In genomic region chr2:156295601-156296063, GRCm38 (mm10) we compare ENCODE assay signal across 15 mouse cellular contexts. TPM values are rescaled to one million over a fixed set of nuclear protein-coding genes. Genes with fewer than 3 reads are reported as not detected.
DNase-seq lines count a peak whose midpoint lies in the region; ATAC-seq and TF ChIP-seq lines count a peak whose summit lies in the region.
"Had no signal": no experiment of that assay in that cellular context is flagged by ENCODE, and none has a peak within 500 bp of the region (broad histone marks: within the 10 kb centered on the region; RNA-seq: fewer than 3 reads in every experiment).

No protein-coding gene starts in this region.

- no peak overlapping the region for H3K9ac ChIP-seq in hindbrain, embryonic 13.5 days
- H3K9ac ChIP-seq: forebrain, embryonic 15.5 days; heart, embryonic 12.5 days; liver, embryonic 15.5 days had no signal

- H3K4me3 ChIP-seq in kidney, adult 2 months (ENCODE audit: insufficient read depth, low read depth, low read length) = no peak overlapping the region
- no peak overlapping the region for H3K4me3 ChIP-seq in macrophage (ENCODE audit: inconsistent target)
- no peak overlapping the region for H3K4me3 ChIP-seq in hindbrain, embryonic 13.5 days
- H3K4me3 ChIP-seq: forebrain, embryonic 15.5 days; heart, embryonic 12.5 days; hindbrain, embryonic 10.5 days; liver, embryonic 15.5 days had no signal

- H3K9me3 ChIP-seq in hindbrain, embryonic 13.5 days = no peaks in the 10 kb centered on the region
- H3K9me3 ChIP-seq: forebrain, embryonic 15.5 days; heart, embryonic 12.5 days; hindbrain, embryonic 10.5 days; liver, embryonic 15.5 days; megakaryocyte, embryonic 14.5 days had no signal

- H3K27me3 ChIP-seq in kidney, adult 2 months (replicated peaks; ENCODE audit: control insufficient read depth, insufficient read depth, low read length) = no peaks in the 10 kb centered on the region
- H3K27me3 ChIP-seq in hindbrain, embryonic 13.5 days = no peaks in the 10 kb centered on the region
- H3K27me3 ChIP-seq: forebrain, embryonic 15.5 days; heart, embryonic 12.5 days; liver, embryonic 15.5 days; megakaryocyte, embryonic 14.5 days had no signal

- H3K79me2 ChIP-seq in macrophage (ENCODE audit: inconsistent target) = no peaks in the 10 kb centered on the region; the same call in 1 of the 2 replicates

- H3K36me3 ChIP-seq in kidney, adult 2 months (ENCODE audit: control insufficient read depth, insufficient read depth, low read length) = no peaks in the 10 kb centered on the region; the same call in 1 of the 2 replicates
- peaks cover 49% of the 10 kb centered on the region for H3K36me3 ChIP-seq in macrophage (ENCODE audit: inconsistent target)
- peaks cover 71% of the 10 kb centered on the region for H3K36me3 ChIP-seq in hindbrain, embryonic 13.5 days

- no peak overlapping the region for H3K4me2 ChIP-seq in hindbrain, embryonic 13.5 days
- H3K4me2 ChIP-seq: forebrain, embryonic 15.5 days; heart, embryonic 12.5 days; liver, embryonic 15.5 days had no signal

- H3K27ac ChIP-seq in kidney, adult 2 months (ENCODE audit: insufficient read depth, low read depth, low read length) = peak overlapping the region; percentile 94
- H3K27ac ChIP-seq in macrophage = peak overlapping the region; percentile 78
- no peak overlapping the region for H3K27ac ChIP-seq in hindbrain, embryonic 13.5 days
- H3K27ac ChIP-seq: forebrain, embryonic 15.5 days; hindbrain, embryonic 10.5 days; liver, embryonic 15.5 days had no signal

- ATAC-seq in hindbrain, embryonic 13.5 days (ENCODE audit: low FRiP score) = no peak
- ATAC-seq: forebrain, embryonic 15.5 days had no signal

- TF ChIP-seq CTCF in kidney, adult 2 months (conservative IDR thresholded peaks at IDR 0.05; ENCODE audit: insufficient read depth, insufficient read length, low read depth, low read length) = no peak

- 46% methylated on average over 2 of the region's 2 CpGs for WGBS in kidney, adult 2 months
- whole genome bisulfite sequencing in macrophage (ENCODE audit: missing documents) = 0% methylated on average over 2 of the region's 2 CpGs
- 98% methylated on average over 2 of the region's 2 CpGs for WGBS in hindbrain, embryonic 13.5 days

- no peak for TF ChIP-seq POLR2A in kidney, adult 2 months (IDR thresholded peaks at IDR 0.05; ENCODE audit: low read depth, low read length)

- DNase-seq in urinary bladder, postnatal 14 days (ENCODE audit: low spot score) = peak; percentile 26
- DNase-seq in urinary bladder, postnatal 36 days (ENCODE audit: low spot score in 2 of 2) = no peak
- peak; percentile 91 for DNase-seq in kidney, adult 2 months
- DNase-seq in ovary, postnatal 36 days (ENCODE audit: low spot score) = no peak
- no peak for DNase-seq in layer of hippocampus, postnatal 36 days
- DNase-seq: adrenal gland, postnatal 14 days; gastrocnemius, postnatal 10 days; thymus, postnatal 14 days had no signal

- H3K4me1 ChIP-seq in kidney, adult 2 months (ENCODE audit: control insufficient read depth, insufficient read depth, low read length) = peaks cover 26% of the 10 kb centered on the region
- H3K4me1 ChIP-seq in hindbrain, embryonic 13.5 days (replicated peaks) = no peaks in the 10 kb centered on the region; the same call in 1 of the 2 replicates
- H3K4me1 ChIP-seq: forebrain, embryonic 15.5 days; hindbrain, embryonic 10.5 days had no signal

RNA-seq across cellular contexts. Expression of gene Cnbd2, which starts 16.5 kb away (rescaled TPM):
- polyA plus RNA-seq in kidney, adult 2 months (2012; rRNA removed) = 2.5 and 2.8 TPM in 2 replicates
- 10 to 100 TPM; 11.1 to 60.9 (median 36.5) TPM for total RNA-seq in macrophage (2018; cell fraction: chromatin; rRNA removed)
- 1 to 10 TPM; 1.3 to 7.9 (median 4.4) TPM for total RNA-seq in macrophage (2018; cell fraction: cytosol; rRNA removed)
- total RNA-seq in macrophage (2018; cell fraction: nucleus; rRNA removed) = 10 to 100 TPM; 12.0 to 43.6 (median 28.5) TPM
- 3.1 to 3.9 TPM (median 3.3 TPM) in 3 replicates for polyA plus RNA-seq in macrophage (2018)
- 1 to 10 TPM; 3.9 to 5.7 TPM for total RNA-seq in layer of hippocampus, postnatal 36 days (2021)
- polyA plus RNA-seq in hindbrain, embryonic 13.5 days (2015; fragmentation: Nextera tagmentation; extraction: Ambion mirVana) = 6.3 and 7.7 TPM in 2 replicates

RNA-seq across cellular contexts. Expression of gene Scand1, which starts 16.9 kb away (rescaled TPM):
- polyA plus RNA-seq in kidney, adult 2 months (2012; rRNA removed) = 154 and 230 TPM in 2 replicates
- 10 to 100 TPM in 15 of 26 experiments, 1 to 10 TPM in 11; 4.1 to 28.2 (median 12.5) TPM for total RNA-seq in macrophage (2018; cell fraction: chromatin; rRNA removed)
- total RNA-seq in macrophage (2018; cell fraction: cytosol; rRNA removed) = 100 to 1,000 TPM; 110 to 263 (median 166) TPM
- 100 to 1,000 TPM in 1 of 26 experiments, 10 to 100 TPM in 25; 27.1 to 102 (median 48.1) TPM for total RNA-seq in macrophage (2018; cell fraction: nucleus; rRNA removed)
- 12.2 to 134 TPM (median 90.1 TPM) in 3 replicates for polyA plus RNA-seq in macrophage (2018)
- total RNA-seq in layer of hippocampus, postnatal 36 days (2021) = 10 to 100 TPM; 89.5 to 94.7 TPM
- polyA plus RNA-seq in hindbrain, embryonic 13.5 days (2015; fragmentation: Nextera tagmentation; extraction: Ambion mirVana) = 84.7 and 95.3 TPM in 2 replicates

Comparison
In these comparisons a context has a peak if more than half of its experiments do, and no peak if none do; other contexts are left out.
1. DNase-seq: peak in urinary bladder, postnatal 14 days (single experiment) and kidney, adult 2 months (single experiment); none in urinary bladder, postnatal 36 days (0 of 2), ovary, postnatal 36 days (single experiment) and layer of hippocampus, postnatal 36 days (0 of 2).